Mouse (Mus musculus): Measurements from ENCODE around the gene Atp2c1. TPM values are rescaled to one million over a fixed set of nuclear protein-coding genes. Genes with fewer than 3 reads are reported as not detected.
A peak's percentile ranks its signal among the peaks of the same experiment; 100 is the strongest.

Atp2c1 gene
- polyA plus RNA-seq, 1 experiment from 2014 or later, result 21.1 TPM

DNA sequence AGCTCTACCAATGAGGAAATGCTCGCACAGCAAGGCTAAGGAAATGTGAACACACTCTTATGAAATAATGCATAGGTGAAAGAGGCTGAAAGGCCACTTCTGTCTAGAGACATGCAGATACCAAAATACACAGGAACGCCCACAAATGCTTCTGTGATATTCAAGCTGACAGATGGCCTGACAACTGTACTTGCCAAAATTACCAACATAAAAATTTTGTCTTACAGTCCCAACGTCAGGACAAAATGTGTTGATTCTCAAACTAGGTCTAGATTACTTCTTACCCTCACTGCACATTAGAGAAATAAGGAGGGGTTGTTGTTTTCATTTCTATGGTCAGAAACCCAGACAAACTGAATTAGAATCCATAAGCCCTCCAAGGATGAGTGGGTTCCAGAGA, 51.0 kb downstream of the Atp2c1 start:
- Histone ChIP-seq H3K4me2 (ENCODE audit: low read depth, low read length) (no peak overlapping the region), H3K27ac (ENCODE audit: low read length) (no peak overlapping the region), H3K4me1 (ENCODE audit: control insufficient read depth, low read depth, low read length) (peaks cover 7% of the 10 kb centered on the region), H3K27me3 (ENCODE audit: control insufficient read depth, insufficient read depth, low read depth, low read length) (no peaks in the 10 kb centered on the region), H3K4me3 (ENCODE audit: low read depth, low read length) (no peak overlapping the region), H3K9ac (ENCODE audit: low read depth, low read length) (no peak overlapping the region), H3K9me3 (replicated peaks; ENCODE audit: control insufficient read depth, low read length) (no peaks in the 10 kb centered on the region), H3K36me3 (ENCODE audit: control insufficient read depth, insufficient read depth) (no peaks in the 10 kb centered on the region)
- no peak for ATAC-seq (ENCODE audit: low read depth)
- 62% methylated on average over 3 of the region's 3 CpGs for WGBS (ENCODE audit: insufficient replicate concordance)

DNA sequence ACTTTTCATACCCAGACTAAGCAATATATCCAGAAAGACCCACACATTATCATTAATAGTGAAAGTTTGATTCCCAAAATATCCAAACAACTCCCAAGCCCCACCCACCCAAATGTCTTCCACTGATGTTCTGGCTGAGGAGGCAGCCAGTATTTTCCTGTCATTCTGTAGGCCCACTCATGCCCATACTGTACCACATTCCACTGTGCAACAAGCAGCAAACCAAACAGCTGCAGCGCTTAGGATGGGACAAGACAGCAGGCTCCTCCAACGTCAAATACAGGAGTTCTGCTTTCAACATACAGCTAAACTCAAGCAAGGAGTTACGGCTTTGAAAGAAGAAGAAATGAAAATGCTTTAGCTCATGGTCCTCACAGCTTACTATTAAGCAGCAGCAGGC, 52.2 kb downstream of the Atp2c1 start:
- no peaks in the 10 kb centered on the region for H3K36me3 ChIP-seq (ENCODE audit: control insufficient read depth, insufficient read depth)
- H3K9ac ChIP-seq (ENCODE audit: low read depth, low read length), result no peak overlapping the region
- H3K4me2 ChIP-seq (ENCODE audit: low read depth, low read length), result no peak overlapping the region
- H3K4me3 ChIP-seq (ENCODE audit: low read depth, low read length), result no peak overlapping the region
- H3K4me1 ChIP-seq (ENCODE audit: control insufficient read depth, low read depth, low read length), result peaks cover 3% of the 10 kb centered on the region; the same call in 1 of the 2 replicates
- no peaks in the 10 kb centered on the region for H3K27me3 ChIP-seq (ENCODE audit: control insufficient read depth, insufficient read depth, low read depth, low read length)
- no peak for ATAC-seq (ENCODE audit: low read depth)
- WGBS (ENCODE audit: insufficient replicate concordance), result 64% methylated on average over 3 of the region's 3 CpGs
- H3K9me3 ChIP-seq (replicated peaks; ENCODE audit: control insufficient read depth, low read length), result no peaks in the 10 kb centered on the region
- no peak overlapping the region for H3K27ac ChIP-seq (ENCODE audit: low read length)

DNA sequence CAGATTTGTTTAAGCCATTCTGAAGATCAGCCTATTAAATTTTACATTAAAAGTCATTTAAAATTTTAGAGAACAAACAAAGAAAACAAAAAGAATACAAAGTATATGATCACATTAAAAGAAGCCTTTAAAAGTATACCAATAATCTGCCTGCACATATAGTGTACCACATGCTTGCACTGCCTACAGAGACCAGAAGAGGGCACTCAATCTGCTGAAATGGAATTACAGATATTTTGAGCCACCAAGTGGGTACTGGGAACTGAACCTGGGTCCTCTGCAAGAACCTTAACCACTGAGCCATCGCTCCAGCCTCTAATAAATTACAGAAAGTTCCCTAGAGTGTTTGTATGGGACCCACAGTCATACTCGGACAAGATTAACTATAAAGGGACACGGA, 59.3 kb downstream of the Atp2c1 start:
- Histone ChIP-seq H3K27me3 (ENCODE audit: control insufficient read depth, insufficient read depth, low read depth, low read length) (no peaks in the 10 kb centered on the region), H3K27ac (ENCODE audit: low read length) (no peak overlapping the region), H3K36me3 (ENCODE audit: control insufficient read depth, insufficient read depth) (peaks cover 11% of the 10 kb centered on the region), H3K9me3 (replicated peaks; ENCODE audit: control insufficient read depth, low read length) (peaks cover 2% of the 10 kb centered on the region; the same call in 1 of the 2 replicates), H3K4me3 (ENCODE audit: low read depth, low read length) (no peak overlapping the region), H3K9ac (ENCODE audit: low read depth, low read length) (no peak overlapping the region), H3K4me2 (ENCODE audit: low read depth, low read length) (no peak overlapping the region), H3K4me1 (ENCODE audit: control insufficient read depth, low read depth, low read length) (no peaks in the 10 kb centered on the region)
- 81% methylated on average over 3 of the region's 3 CpGs for WGBS (ENCODE audit: insufficient replicate concordance)
- no peak for ATAC-seq (ENCODE audit: low read depth)

DNA sequence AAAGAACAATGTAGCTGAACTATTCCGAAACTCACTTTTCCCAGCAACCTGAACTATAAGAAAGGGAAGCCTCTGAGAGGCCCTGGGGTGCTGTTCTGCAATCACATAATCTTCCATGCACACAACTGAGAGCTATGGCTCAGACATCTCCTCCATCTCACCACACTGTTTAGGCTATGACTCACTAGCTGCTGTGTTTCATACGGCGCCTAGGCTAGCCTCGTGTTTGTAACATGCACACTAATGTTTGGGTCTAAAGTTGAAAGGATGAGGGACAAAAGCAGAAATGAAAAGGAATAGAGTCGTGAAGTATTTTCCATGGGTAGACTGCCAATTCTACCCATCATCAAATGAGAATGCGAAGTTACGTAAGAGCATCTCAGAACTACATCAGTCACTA, 65.6 kb downstream of the Atp2c1 start:
- ATAC-seq (ENCODE audit: low read depth), result no peak

DNA sequence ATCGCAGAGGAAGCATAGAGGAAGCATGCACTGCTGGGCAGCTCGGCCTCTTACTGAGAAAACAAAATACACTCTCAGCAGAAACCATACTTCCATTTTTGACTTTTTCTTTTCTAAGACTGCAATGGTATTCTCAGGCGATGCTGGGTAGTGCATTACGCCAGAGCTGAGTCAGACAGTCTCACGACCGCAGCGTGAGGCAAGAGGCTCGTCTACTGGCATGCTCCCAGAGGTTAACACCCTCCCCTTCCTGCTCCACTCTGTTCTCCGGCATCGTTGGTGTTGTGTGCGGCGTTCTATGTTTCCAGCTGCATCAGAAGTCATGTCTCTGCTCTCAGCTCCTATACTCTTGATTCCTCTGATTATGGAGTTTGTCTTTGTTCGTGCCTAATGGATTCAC, 68.1 kb downstream of the Atp2c1 start:
- Histone ChIP-seq H3K36me3 (ENCODE audit: control insufficient read depth, insufficient read depth) (peaks cover 3% of the 10 kb centered on the region; the same call in 1 of the 2 replicates), H3K9ac (ENCODE audit: low read depth, low read length) (no peak overlapping the region), H3K4me2 (ENCODE audit: low read depth, low read length) (no peak overlapping the region), H3K27ac (ENCODE audit: low read length) (no peak overlapping the region), H3K4me1 (ENCODE audit: control insufficient read depth, low read depth, low read length) (no peaks in the 10 kb centered on the region), H3K4me3 (ENCODE audit: low read depth, low read length) (no peak overlapping the region), H3K27me3 (ENCODE audit: control insufficient read depth, insufficient read depth, low read depth, low read length) (no peaks in the 10 kb centered on the region), H3K9me3 (replicated peaks; ENCODE audit: control insufficient read depth, low read length) (no peaks in the 10 kb centered on the region)
- peak; percentile 56 for ATAC-seq (ENCODE audit: low read depth)
- WGBS (ENCODE audit: insufficient replicate concordance), result 80% methylated on average over 13 of the region's 13 CpGs

More for the DNA sequence above, 65.6 kb downstream of the Atp2c1 start:
- Histone ChIP-seq H3K36me3 (ENCODE audit: control insufficient read depth, insufficient read depth) (peaks cover 3% of the 10 kb centered on the region; the same call in 1 of the 2 replicates), H3K27ac (ENCODE audit: low read length) (no peak overlapping the region), H3K9me3 (replicated peaks; ENCODE audit: control insufficient read depth, low read length) (no peaks in the 10 kb centered on the region), H3K4me3 (ENCODE audit: low read depth, low read length) (no peak overlapping the region), H3K4me2 (ENCODE audit: low read depth, low read length) (no peak overlapping the region), H3K9ac (ENCODE audit: low read depth, low read length) (no peak overlapping the region), H3K4me1 (ENCODE audit: control insufficient read depth, low read depth, low read length) (no peaks in the 10 kb centered on the region), H3K27me3 (ENCODE audit: control insufficient read depth, insufficient read depth, low read depth, low read length) (no peaks in the 10 kb centered on the region)
- WGBS (ENCODE audit: insufficient replicate concordance), result 85% methylated on average over 7 of the region's 7 CpGs

DNA sequence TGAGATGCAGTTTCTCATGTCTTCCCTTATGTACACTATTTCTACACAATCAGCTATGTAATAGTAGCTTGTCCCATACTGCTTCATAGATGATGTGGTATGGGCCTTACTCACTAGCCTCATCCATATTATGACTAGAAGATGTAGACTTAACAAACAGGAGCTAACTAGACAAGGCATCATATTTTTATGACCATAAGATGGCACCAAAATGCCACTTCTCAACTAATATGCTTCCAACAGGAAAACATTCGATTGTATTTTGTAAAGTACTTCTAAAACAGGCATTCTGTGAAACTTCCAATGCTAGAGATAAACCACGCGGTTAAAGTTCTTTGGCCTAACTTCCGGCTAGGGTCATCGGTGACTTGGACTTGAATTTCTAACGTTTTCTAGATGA, 118.6 kb downstream of the Atp2c1 start:
- Histone ChIP-seq H3K27me3 (ENCODE audit: control insufficient read depth, insufficient read depth, low read depth, low read length) (no peaks in the 10 kb centered on the region), H3K4me1 (ENCODE audit: control insufficient read depth, low read depth, low read length) (no peaks in the 10 kb centered on the region), H3K4me2 (ENCODE audit: low read depth, low read length) (no peak overlapping the region), H3K9me3 (replicated peaks; ENCODE audit: control insufficient read depth, low read length) (no peaks in the 10 kb centered on the region), H3K36me3 (ENCODE audit: control insufficient read depth, insufficient read depth) (no peaks in the 10 kb centered on the region), H3K9ac (ENCODE audit: low read depth, low read length) (no peak overlapping the region), H3K4me3 (ENCODE audit: low read depth, low read length) (no peak overlapping the region), H3K27ac (ENCODE audit: low read length) (no peak overlapping the region)
- no peak for ATAC-seq (ENCODE audit: low read depth)
- WGBS (ENCODE audit: insufficient replicate concordance), result 79% methylated on average over 6 of the region's 6 CpGs

DNA sequence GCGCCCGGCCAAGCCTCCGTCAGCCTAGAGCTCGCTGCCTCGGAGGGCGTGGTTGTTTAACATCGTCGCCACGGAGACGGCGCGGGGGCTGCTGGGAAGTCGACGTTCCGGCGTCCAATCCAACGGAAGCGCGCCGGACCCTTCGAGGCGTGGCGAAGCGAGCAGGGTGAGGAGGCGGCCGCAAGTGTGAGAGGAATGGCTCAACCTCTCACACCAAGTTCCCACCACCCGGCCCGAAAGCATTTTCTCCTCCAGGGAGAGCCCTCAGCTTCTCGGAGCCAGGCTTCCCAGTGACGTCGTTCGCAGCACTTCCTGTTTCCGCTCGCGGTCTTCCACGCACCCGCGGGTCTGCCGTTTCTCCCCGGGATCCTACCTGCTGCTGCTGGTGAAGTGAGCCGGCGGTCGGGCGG, 131.9 kb downstream of the Atp2c1 start, which contains the start of the genes Aste1 and Nek11:
Gene Aste1 (plus strand): TSS at position 175 of the 410 bp plus-strand sequence.
Gene Nek11 (minus strand): TSS at position 307 of the 410 bp plus-strand sequence.
- WGBS (ENCODE audit: insufficient replicate concordance), result under 1% methylated on average over 44 of the region's 44 CpGs
- H3K9me3 ChIP-seq (replicated peaks; ENCODE audit: control insufficient read depth, low read length), result no peaks in the 10 kb centered on the region
- H3K4me1 ChIP-seq (ENCODE audit: control insufficient read depth, low read depth, low read length), result peaks cover 4% of the 10 kb centered on the region; the same call in 1 of the 2 replicates
- H3K36me3 ChIP-seq (ENCODE audit: control insufficient read depth, insufficient read depth), result no peaks in the 10 kb centered on the region; the same call in 1 of the 2 replicates
- H3K27me3 ChIP-seq (ENCODE audit: control insufficient read depth, insufficient read depth, low read depth, low read length), result no peaks in the 10 kb centered on the region
- H3K9ac ChIP-seq (ENCODE audit: low read depth, low read length), result peak within 1 kb of the TSS; percentile 72
- peak within 1 kb of the TSS; percentile 83 for H3K4me2 ChIP-seq (ENCODE audit: low read depth, low read length)
- peak within 1 kb of the TSS; percentile 92 for H3K27ac ChIP-seq (ENCODE audit: low read length)
- ATAC-seq (ENCODE audit: low read depth), result peak; percentile 99
- H3K4me3 ChIP-seq (ENCODE audit: low read depth, low read length), result peak within 1 kb of the TSS; percentile 70

DNA sequence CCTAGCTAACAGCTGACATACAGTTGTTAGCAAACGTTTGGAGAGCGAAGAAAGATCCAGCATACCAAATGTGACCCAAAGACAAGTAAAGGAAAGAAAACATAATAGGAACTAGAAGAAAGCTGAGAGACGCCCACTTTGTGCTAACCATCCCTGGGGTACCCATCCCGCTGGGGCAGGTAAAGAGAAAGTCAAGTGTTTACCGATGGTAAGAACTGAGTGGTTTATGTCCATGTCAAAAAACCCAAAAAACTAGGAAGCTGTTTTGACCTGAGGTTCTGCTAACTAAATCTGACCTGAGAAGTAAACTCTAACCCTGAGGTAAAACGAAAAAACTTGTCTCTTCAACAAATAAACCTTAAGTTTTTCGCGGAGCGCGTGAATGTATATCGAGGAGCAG, 132.4 kb downstream of the Atp2c1 start:
- Histone ChIP-seq H3K4me2 (ENCODE audit: low read depth, low read length) (peak overlapping the region; percentile 83), H3K4me1 (ENCODE audit: control insufficient read depth, low read depth, low read length) (peaks cover 4% of the 10 kb centered on the region; the same call in 1 of the 2 replicates), H3K9me3 (replicated peaks; ENCODE audit: control insufficient read depth, low read length) (no peaks in the 10 kb centered on the region), H3K9ac (ENCODE audit: low read depth, low read length) (peak overlapping the region; percentile 44), H3K4me3 (ENCODE audit: low read depth, low read length) (peak overlapping the region; percentile 70), H3K27me3 (ENCODE audit: control insufficient read depth, insufficient read depth, low read depth, low read length) (no peaks in the 10 kb centered on the region), H3K27ac (ENCODE audit: low read length) (no peak overlapping the region), H3K36me3 (ENCODE audit: control insufficient read depth, insufficient read depth) (no peaks in the 10 kb centered on the region; the same call in 1 of the 2 replicates)
- 13% methylated on average over 11 of the region's 11 CpGs for WGBS (ENCODE audit: insufficient replicate concordance)
- no peak for ATAC-seq (ENCODE audit: low read depth)

DNA sequence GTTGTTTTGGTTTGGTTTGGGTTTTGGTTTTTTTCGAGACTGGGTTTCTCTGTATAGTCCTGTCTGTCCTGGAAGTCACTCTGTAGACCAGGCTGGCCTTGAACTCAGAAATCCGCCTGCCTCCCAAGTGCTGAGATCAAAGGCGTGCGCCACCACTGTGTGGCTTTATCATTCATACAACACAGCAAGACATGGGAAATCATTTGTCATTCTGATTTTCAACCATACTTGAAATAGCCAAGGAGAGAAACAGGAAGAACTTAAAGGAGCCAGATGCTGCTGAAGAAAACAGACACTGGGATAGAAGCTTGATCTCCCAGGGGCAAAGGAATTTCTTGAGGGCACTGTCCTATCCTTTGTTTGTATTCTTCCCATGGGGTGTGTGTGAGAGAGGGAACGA, 136.5 kb downstream of the Atp2c1 start:
- Histone ChIP-seq H3K27ac (ENCODE audit: low read length) (no peak overlapping the region), H3K4me2 (ENCODE audit: low read depth, low read length) (no peak overlapping the region), H3K4me3 (ENCODE audit: low read depth, low read length) (no peak overlapping the region), H3K4me1 (ENCODE audit: control insufficient read depth, low read depth, low read length) (no peaks in the 10 kb centered on the region; the same call in 1 of the 2 replicates), H3K9ac (ENCODE audit: low read depth, low read length) (no peak overlapping the region), H3K27me3 (ENCODE audit: control insufficient read depth, insufficient read depth, low read depth, low read length) (no peaks in the 10 kb centered on the region), H3K36me3 (ENCODE audit: control insufficient read depth, insufficient read depth) (no peaks in the 10 kb centered on the region), H3K9me3 (replicated peaks; ENCODE audit: control insufficient read depth, low read length) (no peaks in the 10 kb centered on the region)
- WGBS (ENCODE audit: insufficient replicate concordance), result 44% methylated on average over 5 of the region's 5 CpGs
- no peak for ATAC-seq (ENCODE audit: low read depth)
